Mouse (Mus musculus): ENCODE measurements around the gene Armc8. TPM values are rescaled to one million over a fixed set of nuclear protein-coding genes. Genes with fewer than 3 reads are reported as not detected.

The Armc8 gene
- polyA plus RNA-seq, 1 experiment from 2014 or later: 60.2 TPM

DNA sequence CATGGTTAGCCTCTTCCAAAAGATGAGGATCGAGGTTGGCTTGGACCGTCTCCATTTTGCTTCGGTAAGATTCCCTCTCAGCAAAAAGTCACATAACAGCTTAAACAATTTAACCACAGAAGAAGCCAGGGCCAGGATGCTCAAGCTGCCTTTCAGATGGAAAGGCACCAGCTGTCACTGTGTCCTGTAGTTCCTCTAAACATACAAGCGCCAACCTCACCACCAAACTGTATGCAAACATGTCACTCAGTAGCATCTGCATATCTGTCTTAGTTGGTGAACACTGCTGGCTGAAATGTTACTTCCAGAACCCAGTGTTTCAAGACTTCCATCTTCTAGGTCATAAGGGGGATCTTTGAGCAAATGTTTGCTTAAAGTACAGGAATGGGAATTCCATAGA lies 109.0 kb downstream of the Armc8 start:
- H3K9ac ChIP-seq (replicated peaks): no peak overlapping the region
- 57% methylated on average over 4 of the region's 4 CpGs for WGBS
- no peak overlapping the region for H3K4me3 ChIP-seq
- no peak overlapping the region for H3K27ac ChIP-seq (replicated peaks)
- no peaks in the 10 kb centered on the region for H3K9me3 ChIP-seq
- no peaks in the 10 kb centered on the region for H3K27me3 ChIP-seq
- no peak overlapping the region for H3K4me2 ChIP-seq (replicated peaks)
- H3K4me1 ChIP-seq: no peaks in the 10 kb centered on the region
- H3K36me3 ChIP-seq: no peaks in the 10 kb centered on the region
- peak; percentile 53 for ATAC-seq (replicated peaks)

DNA sequence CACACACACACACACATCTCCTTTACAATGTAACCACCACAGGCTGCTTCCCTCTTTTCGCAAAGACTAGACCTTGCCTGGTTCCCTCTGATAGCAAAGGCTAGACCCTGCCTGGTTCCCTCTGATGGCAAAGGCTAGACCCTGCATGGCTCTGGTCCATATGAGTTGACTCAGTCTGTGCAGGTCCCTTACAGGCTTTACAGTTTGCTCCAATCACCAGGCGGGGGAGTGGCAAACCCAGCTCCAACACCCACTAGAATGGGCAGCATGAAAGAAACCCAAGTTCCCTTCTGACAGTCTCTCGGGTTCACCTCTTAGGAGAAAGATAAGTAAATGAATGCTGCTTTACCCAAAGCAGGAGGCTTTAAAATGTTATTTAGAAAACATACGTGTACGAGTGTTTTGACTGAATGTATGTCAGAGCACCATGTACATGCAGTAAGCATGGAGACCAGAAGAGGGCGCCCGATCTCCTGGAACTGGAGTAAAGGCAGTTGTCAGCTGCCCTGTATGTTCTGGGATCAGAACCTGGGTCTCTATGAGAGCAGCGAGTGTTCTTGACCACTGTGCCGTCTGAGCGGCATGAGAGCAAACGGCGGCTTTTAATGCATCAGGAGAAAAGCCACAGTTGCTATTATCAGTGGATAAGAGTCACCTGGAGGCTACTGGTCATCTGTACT lies 110.0 kb downstream of the Armc8 start:
- no peak overlapping the region for H3K4me3 ChIP-seq
- no peak for ATAC-seq (replicated peaks)
- H3K27me3 ChIP-seq: no peaks in the 10 kb centered on the region
- no peaks in the 10 kb centered on the region for H3K4me1 ChIP-seq
- H3K36me3 ChIP-seq: no peaks in the 10 kb centered on the region
- H3K27ac ChIP-seq (replicated peaks): no peak overlapping the region
- no peak overlapping the region for H3K9ac ChIP-seq (replicated peaks)
- no peak overlapping the region for H3K4me2 ChIP-seq (replicated peaks)
- H3K9me3 ChIP-seq: no peaks in the 10 kb centered on the region
- WGBS: 40% methylated on average over 12 of the region's 12 CpGs

DNA sequence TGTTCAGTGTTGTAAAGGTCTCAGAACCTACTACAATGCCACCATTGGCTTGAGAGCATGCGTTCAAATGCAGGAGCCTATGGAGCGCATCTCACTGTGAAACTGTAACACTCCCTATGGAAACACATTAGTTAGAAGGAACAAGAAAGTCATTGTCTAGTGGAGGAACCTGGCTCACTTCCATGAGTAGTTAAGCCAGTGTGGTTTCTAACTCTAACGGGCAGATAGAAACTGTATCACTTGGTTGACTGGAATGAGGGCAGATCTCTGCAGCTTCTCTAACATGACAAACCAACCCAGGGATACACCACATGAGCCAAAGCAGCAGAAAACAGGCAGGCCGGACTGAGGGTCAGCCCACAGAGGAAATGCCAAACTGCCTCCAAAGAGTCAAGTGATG lies 114.5 kb downstream of the Armc8 start:
- H3K27ac ChIP-seq (replicated peaks): no peak overlapping the region
- no peak overlapping the region for H3K4me3 ChIP-seq
- peaks cover 4% of the 10 kb centered on the region; the same call in 1 of the 2 replicates for H3K4me1 ChIP-seq
- H3K9me3 ChIP-seq: no peaks in the 10 kb centered on the region
- no peak overlapping the region for H3K4me2 ChIP-seq (replicated peaks)
- 68% methylated on average over 4 of the region's 4 CpGs for WGBS
- peaks cover 13% of the 10 kb centered on the region; the same call in 1 of the 2 replicates for H3K27me3 ChIP-seq
- no peak overlapping the region for H3K9ac ChIP-seq (replicated peaks)
- no peak for ATAC-seq (replicated peaks)
- no peaks in the 10 kb centered on the region for H3K36me3 ChIP-seq

DNA sequence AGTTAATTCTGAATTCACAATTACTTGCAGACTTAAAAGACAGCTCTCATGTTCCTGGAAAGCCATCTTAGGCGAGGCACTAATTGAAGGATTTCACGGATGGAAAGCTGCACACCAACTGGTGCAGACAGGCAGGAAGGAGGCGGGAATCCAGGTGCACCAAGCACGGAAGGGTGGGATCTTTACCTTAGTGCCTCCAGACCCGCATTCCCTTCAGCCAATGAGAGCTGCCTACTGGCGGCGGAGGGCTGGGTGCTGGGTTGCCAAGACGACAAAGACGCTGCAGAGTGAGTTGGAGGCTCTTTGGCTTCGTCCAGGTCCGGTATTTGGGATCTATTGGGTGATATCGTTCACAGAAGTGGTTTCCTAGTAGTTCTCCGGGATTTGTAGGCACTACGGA lies 117.5 kb downstream of the Armc8 start, which contains the start of gene Nme9:
TSS of gene Nme9 (plus strand) at position 315 of the 400 bp plus-strand sequence.
- 8% methylated on average over 14 of the region's 14 CpGs for WGBS

DNA sequence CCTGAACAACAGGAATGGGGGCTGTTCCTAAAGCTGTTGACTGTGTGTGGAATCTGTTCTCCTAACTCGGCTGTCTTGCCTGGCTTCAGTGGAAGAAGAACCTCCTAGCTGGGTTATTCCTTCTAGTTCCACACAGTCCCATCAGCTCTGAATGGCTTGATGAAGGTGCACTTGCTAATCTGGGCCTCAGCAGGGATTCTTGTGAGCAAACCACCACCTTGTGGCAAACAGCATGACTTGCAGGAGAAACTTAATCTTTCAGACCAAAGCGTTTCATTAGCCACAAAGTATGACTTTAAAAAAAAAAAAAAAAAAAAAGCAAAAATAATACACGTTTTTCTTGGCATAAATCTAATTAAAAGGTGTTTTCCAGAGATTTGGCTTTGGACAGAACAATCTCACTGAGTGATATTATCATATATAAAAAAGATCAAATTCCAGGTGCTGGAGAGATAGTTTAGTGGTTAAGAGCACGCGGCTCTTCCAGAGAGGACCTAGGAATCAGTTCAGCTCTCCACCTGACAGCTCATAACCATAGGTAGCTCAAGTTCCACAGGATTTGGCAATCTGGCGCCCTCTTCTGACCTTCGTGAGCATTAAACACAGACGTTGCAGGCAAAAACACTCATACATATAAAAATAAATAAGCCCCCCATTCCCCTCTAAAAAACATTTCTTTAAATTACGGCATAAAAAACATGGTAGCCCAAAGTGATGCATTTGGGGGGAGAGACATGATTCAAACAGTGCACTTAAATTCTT lies 118.6 kb downstream of the Armc8 start:
- H3K4me1 ChIP-seq: peaks cover 4% of the 10 kb centered on the region; the same call in 1 of the 2 replicates
- no peak overlapping the region for H3K4me3 ChIP-seq
- H3K36me3 ChIP-seq: no peaks in the 10 kb centered on the region
- WGBS: 52% methylated on average over 9 of the region's 9 CpGs
- H3K27me3 ChIP-seq: peaks cover 13% of the 10 kb centered on the region; the same call in 1 of the 2 replicates
- H3K9me3 ChIP-seq: no peaks in the 10 kb centered on the region
- no peak overlapping the region for H3K27ac ChIP-seq (replicated peaks)
- ATAC-seq (replicated peaks): no peak; the same call in 1 of the 2 replicates
- no peak overlapping the region for H3K9ac ChIP-seq (replicated peaks)
- H3K4me2 ChIP-seq (replicated peaks): no peak overlapping the region

More for the DNA sequence above, 117.5 kb downstream of the Armc8 start, which contains the start of gene Nme9:
- Histone ChIP-seq H3K9ac (replicated peaks) (no peak within 1 kb of the TSS), H3K27ac (replicated peaks) (no peak within 1 kb of the TSS), H3K9me3 (no peaks in the 10 kb centered on the region), H3K4me1 (peaks cover 4% of the 10 kb centered on the region; the same call in 1 of the 2 replicates), H3K27me3 (peaks cover 13% of the 10 kb centered on the region; the same call in 1 of the 2 replicates), H3K4me2 (replicated peaks) (peak within 1 kb of the TSS; percentile 6; the same call in 1 of the 2 replicates), H3K36me3 (no peaks in the 10 kb centered on the region), H3K4me3 (no peak within 1 kb of the TSS)
- ATAC-seq (replicated peaks): no peak

DNA sequence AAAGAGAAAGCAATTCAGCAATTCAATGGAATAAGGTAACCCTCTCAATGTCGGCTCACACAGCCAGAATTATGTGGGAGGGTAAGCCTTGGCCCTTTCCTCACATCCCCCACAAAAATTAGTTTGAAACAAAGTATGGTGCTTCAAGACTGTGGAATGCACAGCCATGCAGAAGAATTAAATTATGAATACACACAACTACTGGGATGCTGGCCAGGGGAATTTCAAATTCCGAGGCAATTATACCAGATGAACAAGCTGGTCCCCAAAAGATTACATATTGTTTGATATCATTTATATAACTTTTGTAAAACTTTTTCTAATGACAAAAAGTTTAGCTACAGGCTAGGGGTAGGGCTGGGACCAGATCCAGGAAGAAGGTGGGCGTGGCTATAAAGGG lies 121.4 kb downstream of the Armc8 start:
- Histone ChIP-seq H3K9me3 (no peaks in the 10 kb centered on the region), H3K4me1 (peaks cover 4% of the 10 kb centered on the region; the same call in 1 of the 2 replicates), H3K9ac (replicated peaks) (no peak overlapping the region), H3K4me3 (no peak overlapping the region), H3K4me2 (replicated peaks) (no peak overlapping the region), H3K36me3 (no peaks in the 10 kb centered on the region), H3K27ac (replicated peaks) (no peak overlapping the region), H3K27me3 (peaks cover 8% of the 10 kb centered on the region; the same call in 1 of the 2 replicates)
- no peak for ATAC-seq (replicated peaks)
- WGBS: 42% methylated on average over 3 of the region's 3 CpGs

DNA sequence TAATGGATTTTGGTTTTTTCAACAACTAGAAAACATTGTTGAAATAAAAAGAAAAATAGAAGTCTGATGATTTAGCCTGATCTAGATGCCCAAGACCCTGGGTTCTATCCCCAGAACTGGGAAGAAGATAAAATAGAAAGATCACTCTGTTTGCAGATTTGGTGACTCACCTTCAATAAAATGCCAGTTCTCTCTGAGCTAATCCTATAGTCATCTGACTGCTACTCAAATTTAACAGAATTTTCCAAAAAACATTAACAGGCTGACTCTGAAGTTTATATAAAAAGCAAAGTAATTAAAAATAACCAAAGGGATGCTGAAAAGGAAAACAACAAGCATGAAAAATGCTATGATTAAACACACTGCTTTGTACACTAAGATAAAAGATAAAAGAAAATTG lies 122.4 kb downstream of the Armc8 start:
- Histone ChIP-seq H3K27ac (replicated peaks) (no peak overlapping the region), H3K4me3 (no peak overlapping the region), H3K9ac (replicated peaks) (no peak overlapping the region), H3K4me1 (peaks cover 3% of the 10 kb centered on the region; the same call in 1 of the 2 replicates), H3K9me3 (no peaks in the 10 kb centered on the region), H3K4me2 (replicated peaks) (no peak overlapping the region), H3K36me3 (no peaks in the 10 kb centered on the region), H3K27me3 (peaks cover 3% of the 10 kb centered on the region; the same call in 1 of the 2 replicates)
- no peak for ATAC-seq (replicated peaks)

DNA sequence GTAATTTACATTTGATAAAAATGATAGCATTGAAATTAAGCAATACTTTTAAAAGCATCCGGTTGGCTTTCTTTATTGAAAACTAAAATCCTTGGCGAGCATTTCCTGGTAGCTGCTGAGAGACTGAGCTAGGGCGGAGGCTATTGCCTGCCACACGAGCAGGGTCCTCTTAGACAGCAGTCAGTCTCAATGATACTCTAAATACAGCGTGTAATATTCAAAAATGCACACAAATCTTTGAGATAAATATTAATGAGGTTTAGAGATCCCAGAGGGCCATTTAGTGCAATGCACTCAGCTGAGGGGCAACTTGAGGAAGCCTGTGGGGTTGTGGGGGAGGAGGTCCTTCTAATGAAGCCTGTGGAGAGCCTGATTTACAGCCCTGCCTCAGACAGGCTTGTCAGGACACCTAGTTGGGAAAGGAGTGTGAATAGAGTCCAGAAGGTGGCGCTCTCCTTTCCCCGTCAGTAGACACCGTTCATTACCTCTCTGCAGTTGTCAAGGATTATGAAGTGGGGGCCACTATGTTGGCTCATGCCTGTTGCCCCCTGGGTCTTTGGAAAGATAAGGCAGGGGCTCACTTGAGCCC lies 124.0 kb downstream of the Armc8 start:
- no peak overlapping the region for H3K4me3 ChIP-seq
- H3K4me1 ChIP-seq: no peaks in the 10 kb centered on the region
- 35% methylated on average over 8 of the region's 8 CpGs for WGBS
- no peaks in the 10 kb centered on the region for H3K36me3 ChIP-seq
- ATAC-seq (replicated peaks): 0 out of 2 replicates have a peak, but pooled peaks have one; percentile 18
- H3K4me2 ChIP-seq (replicated peaks): no peak overlapping the region
- no peaks in the 10 kb centered on the region for H3K9me3 ChIP-seq
- H3K27ac ChIP-seq (replicated peaks): no peak overlapping the region
- no peak overlapping the region for H3K9ac ChIP-seq (replicated peaks)
- H3K27me3 ChIP-seq: no peaks in the 10 kb centered on the region

DNA sequence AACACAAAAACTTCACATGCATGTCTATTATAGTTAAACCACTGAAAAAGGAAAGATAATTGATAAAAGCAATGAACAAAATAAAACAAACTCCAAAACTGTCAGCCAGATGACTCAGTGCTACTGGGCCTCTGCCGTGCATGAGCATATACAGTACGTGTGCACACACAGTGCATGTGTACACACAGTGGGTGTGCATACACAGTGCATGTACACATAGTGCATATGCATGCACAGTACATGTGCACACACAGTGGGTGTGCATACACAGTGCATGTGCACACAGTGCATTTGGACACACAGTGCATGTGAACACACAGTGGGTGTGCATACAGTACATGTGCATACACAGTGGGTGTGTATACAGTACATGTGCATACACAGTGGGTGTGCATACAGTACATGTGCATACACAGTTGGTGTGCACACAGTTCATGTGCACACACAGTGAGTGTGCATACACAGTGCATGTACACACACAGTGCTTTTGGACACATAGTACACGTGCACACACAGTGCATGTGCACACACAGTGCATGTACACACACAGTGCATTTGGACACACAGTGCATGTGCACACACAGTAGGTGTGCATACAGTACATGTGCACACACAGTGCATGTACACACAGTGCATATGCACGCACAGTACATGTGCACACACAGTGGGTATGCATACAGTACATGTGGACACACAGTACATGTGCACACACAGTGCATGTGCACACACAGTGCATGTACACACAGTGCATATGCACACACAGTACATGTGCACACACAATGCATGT lies 126.9 kb downstream of the Armc8 start:
- H3K4me1 ChIP-seq: peaks cover 9% of the 10 kb centered on the region
- peak; percentile 44 for ATAC-seq (replicated peaks)
- no peaks in the 10 kb centered on the region for H3K9me3 ChIP-seq
- no peaks in the 10 kb centered on the region; the same call in 1 of the 2 replicates for H3K27me3 ChIP-seq
- WGBS: 91% methylated on average over 4 of the region's 4 CpGs
- H3K36me3 ChIP-seq: no peaks in the 10 kb centered on the region
- no peak overlapping the region for H3K27ac ChIP-seq (replicated peaks)
- H3K9ac ChIP-seq (replicated peaks): no peak overlapping the region
- no peak overlapping the region for H3K4me3 ChIP-seq
- H3K4me2 ChIP-seq (replicated peaks): no peak overlapping the region

DNA sequence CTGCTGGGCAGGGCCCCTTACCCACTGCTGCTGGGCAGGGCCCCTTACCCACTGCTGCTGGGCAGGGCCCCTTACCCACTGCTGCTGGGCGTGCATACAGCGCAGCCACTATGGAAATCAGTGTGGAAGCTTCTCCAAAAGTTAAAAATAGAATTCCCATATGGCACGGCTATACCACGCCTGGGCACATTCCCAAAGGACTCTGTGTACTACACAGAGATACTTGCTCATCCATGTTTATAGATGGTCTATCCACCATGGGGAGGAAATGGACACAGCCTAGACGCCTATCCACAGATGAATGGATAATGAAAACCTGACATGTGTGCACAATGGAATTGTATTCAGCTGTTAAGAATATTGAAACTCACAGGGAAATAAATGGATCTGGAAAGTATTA lies 127.8 kb downstream of the Armc8 start:
- Histone ChIP-seq H3K4me1 (peaks cover 10% of the 10 kb centered on the region), H3K36me3 (no peaks in the 10 kb centered on the region), H3K27ac (replicated peaks) (no peak overlapping the region), H3K4me3 (no peak overlapping the region), H3K9ac (replicated peaks) (no peak overlapping the region), H3K27me3 (no peaks in the 10 kb centered on the region; the same call in 1 of the 2 replicates), H3K4me2 (replicated peaks) (no peak overlapping the region), H3K9me3 (no peaks in the 10 kb centered on the region)
- no peak for ATAC-seq (replicated peaks)
- 60% methylated on average over 5 of the region's 5 CpGs for WGBS

DNA sequence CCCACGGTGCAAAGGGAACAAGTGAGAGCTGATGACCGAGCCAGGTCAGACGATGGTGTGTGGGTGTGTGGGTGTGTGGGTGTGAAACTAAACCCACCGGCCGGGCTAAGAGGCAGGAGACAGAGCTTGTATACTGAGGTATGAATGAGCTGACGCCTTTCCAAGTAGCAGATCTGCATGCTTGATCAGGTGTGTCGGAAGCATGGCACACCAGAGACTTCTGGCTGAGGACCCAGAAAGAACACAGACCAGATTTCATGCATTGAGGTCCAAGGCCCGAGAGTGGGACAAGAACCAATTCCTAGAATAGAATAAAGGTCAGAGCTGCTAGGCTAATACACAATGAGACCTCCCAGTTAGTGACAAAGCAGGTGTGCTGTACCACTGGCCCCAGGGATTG lies 129.6 kb downstream of the Armc8 start:
- no peaks in the 10 kb centered on the region for H3K36me3 ChIP-seq
- peaks cover 28% of the 10 kb centered on the region for H3K4me1 ChIP-seq
- H3K4me3 ChIP-seq: no peak overlapping the region
- no peak for ATAC-seq (replicated peaks)
- no peaks in the 10 kb centered on the region; the same call in 1 of the 2 replicates for H3K27me3 ChIP-seq
- no peaks in the 10 kb centered on the region for H3K9me3 ChIP-seq
- H3K4me2 ChIP-seq (replicated peaks): no peak overlapping the region
- H3K27ac ChIP-seq (replicated peaks): no peak overlapping the region
- H3K9ac ChIP-seq (replicated peaks): no peak overlapping the region
- 79% methylated on average over 8 of the region's 8 CpGs for WGBS

Data from forebrain, embryonic 15.5 days (tissue).